Mouse (Mus musculus) heart, embryonic 15.5 days (tissue): ENCODE measurements around the gene Rheb. TPM values are rescaled to one million over a fixed set of nuclear protein-coding genes. Genes with fewer than 3 reads are reported as not detected.
"Not testable (repeated sequence)": the region's sequence is repeated elsewhere in the genome, so short reads cannot be mapped to it uniquely, and the experiment has no call there.

Source experiments
- ATAC-seq: fragments of 200-750 bp; cut with Nextera tagmentation; replicated peaks from 2 replicates; pipeline ENCODE4 v1.8.0; 2017; ENCODE audit warnings: low read depth, moderate TSS enrichment; ENCODE audit not compliant: insufficient number of reproducible peaks, insufficient read depth, low FRiP score
- H3K27ac ChIP-seq: fragments of 300-500 bp; sonication (generic); 2 replicates; pipeline ENCODE4 v1.5.1; 2015; ENCODE audit warnings: mild to moderate bottlenecking, inconsistent platforms
- H3K27me3 ChIP-seq: fragments of 300-500 bp; sonication (generic); 2 replicates; pipeline ENCODE4 v1.6.1; 2015; ENCODE audit warnings: inconsistent platforms
- H3K36me3 ChIP-seq: fragments of 300-500 bp; sonication (generic); 2 replicates; pipeline ENCODE4 v1.6.1; 2015; ENCODE audit warnings: mild to moderate bottlenecking, inconsistent platforms
- H3K4me1 ChIP-seq: fragments of 300-500 bp; sonication (generic); replicated peaks from 2 replicates; pipeline ENCODE4 v1.6.1; 2015; ENCODE audit warnings: inconsistent platforms
- H3K4me2 ChIP-seq: fragments of 300-500 bp; sonication (generic); 2 replicates; pipeline ENCODE4 v1.6.1; 2015; ENCODE audit warnings: inconsistent platforms, mild to moderate bottlenecking, moderate library complexity
- H3K4me3 ChIP-seq: fragments of 300-500 bp; sonication (generic); 2 replicates; pipeline ENCODE4 v1.5.1; 2015; ENCODE audit warnings: mild to moderate bottlenecking, inconsistent platforms
- H3K9ac ChIP-seq: fragments of 300-500 bp; sonication (generic); 2 replicates; pipeline ENCODE4 v1.6.1; 2015; ENCODE audit warnings: mild to moderate bottlenecking, inconsistent platforms
- H3K9me3 ChIP-seq: fragments of 300-500 bp; sonication (generic); replicated peaks from 2 replicates; pipeline ENCODE4 v1.6.1; 2016; ENCODE audit warnings: inconsistent platforms
- WGBS: fragments of 180-500 bp; shearing (Covaris S2); methylation state at CpG from one replicate; pipeline ENCODE4 v1.1.7; 2015; ENCODE audit warnings: mixed read lengths; 5-methylcytosine and 5-hydroxymethylcytosine counted together
- polyA plus RNA-seq: library from polyadenylated mRNA; unstranded; fragments of >200 nt; fragmentation: Nextera tagmentation; extraction: Ambion mirVana; gene quantifications from 2 replicates; pipeline ENCODE4 v1.2.1, GENCODE M21; 2015

Gene Rheb
- polyA plus RNA-seq, 1 experiment from 2014 or later = 262 TPM

DNA sequence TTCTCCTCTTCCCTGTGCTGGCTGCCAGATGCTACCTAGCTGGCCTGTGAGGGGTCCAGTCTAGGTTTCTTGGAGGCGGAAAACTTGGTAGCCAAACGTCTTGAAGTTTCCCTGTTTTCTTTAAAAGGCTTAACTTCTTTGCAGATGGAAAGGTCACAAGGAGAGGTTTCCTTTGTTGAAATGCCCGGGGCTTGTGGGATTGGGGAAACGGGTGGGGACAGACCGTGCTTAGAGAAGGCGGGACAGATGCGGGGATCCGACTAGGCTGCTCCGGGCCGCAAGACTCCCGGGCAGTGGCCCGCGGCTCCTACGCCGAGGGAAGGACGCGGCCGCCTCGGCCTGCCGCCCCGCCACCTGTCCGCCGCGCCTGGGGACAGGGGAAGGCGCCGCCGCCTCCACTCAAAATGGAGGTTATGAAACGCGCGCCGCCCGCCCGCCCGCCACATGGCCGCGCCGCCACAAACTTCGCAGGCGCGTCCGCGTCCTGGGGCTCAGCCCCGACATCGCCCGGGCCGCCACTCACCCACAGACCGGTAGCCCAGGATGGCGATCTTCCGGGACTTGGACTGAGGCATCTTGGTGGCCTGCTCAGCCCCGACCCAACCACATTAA lies 656 bp downstream of the Rheb start:
- Histone ChIP-seq H3K4me2 (peak overlapping the region; percentile 80), H3K36me3 (no peaks in the 10 kb centered on the region), H3K4me3 (peak overlapping the region; percentile 84), H3K9me3 (no peaks in the 10 kb centered on the region), H3K9ac (peak overlapping the region; percentile 90), H3K27ac (peak overlapping the region; percentile 99), H3K4me1 (peaks cover 41% of the 10 kb centered on the region), H3K27me3 (no peaks in the 10 kb centered on the region)
- WGBS = under 1% methylated on average over 50 of the region's 50 CpGs
- ATAC-seq = peak; percentile 3; the same call in 1 of the 2 replicates

DNA sequence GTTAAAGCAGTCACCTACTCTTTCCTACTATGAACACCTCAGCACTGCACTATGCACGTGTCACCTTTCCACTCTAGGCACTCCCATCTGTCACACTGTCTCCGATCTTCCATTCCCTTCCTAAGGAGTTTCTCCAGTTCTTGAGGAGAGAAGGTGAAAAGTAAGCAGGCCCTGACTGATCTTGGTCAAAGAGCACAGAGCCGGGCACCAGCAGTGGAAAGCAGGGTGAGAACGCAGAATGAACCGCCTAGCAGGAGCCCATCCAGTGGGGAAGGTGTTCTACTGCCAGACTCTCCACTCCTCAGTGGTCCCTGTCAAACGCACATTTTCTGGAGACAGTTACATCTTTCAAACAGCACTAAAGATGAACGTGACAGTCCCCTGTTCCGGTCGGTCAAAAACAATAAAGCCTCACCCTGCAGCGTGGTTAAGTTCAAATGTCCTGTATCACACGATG lies 1.4 kb downstream of the Rheb start:
- ATAC-seq = no peak
- peaks cover 44% of the 10 kb centered on the region for H3K4me1 ChIP-seq
- peak overlapping the region; percentile 84 for H3K4me3 ChIP-seq
- no peaks in the 10 kb centered on the region for H3K9me3 ChIP-seq
- peak overlapping the region; percentile 80 for H3K4me2 ChIP-seq
- H3K27me3 ChIP-seq = no peaks in the 10 kb centered on the region
- WGBS = 7% methylated on average over 11 of the region's 11 CpGs
- H3K27ac ChIP-seq = peak overlapping the region; percentile 99
- H3K36me3 ChIP-seq = no peaks in the 10 kb centered on the region
- peak overlapping the region; percentile 90 for H3K9ac ChIP-seq

DNA sequence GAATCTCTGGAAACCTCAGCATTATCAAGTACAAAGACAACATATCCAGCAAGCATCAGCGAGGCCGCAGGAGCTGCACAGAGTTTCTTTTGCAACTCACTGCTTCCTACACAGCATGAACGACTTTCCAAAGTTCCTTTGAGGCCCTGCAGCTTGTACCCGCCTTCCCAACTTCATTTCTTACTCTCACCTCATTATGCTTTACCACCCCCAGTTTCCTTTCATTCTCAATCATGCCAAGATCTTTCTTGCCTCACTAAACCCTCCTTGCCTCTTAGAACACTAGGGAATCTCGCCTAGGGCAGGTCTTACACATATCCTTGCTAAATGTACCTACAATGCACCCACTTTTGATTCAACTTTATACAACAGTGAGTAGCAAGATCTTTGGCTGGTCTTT lies 7.9 kb downstream of the Rheb start:
- Histone ChIP-seq H3K9me3 (no peaks in the 10 kb centered on the region), H3K4me3 (no peak overlapping the region), H3K9ac (no peak overlapping the region), H3K4me1 (peaks cover 31% of the 10 kb centered on the region), H3K27me3 (no peaks in the 10 kb centered on the region), H3K27ac (0 out of 2 replicates have a peak overlapping the region, but pooled peaks have one; percentile 9), H3K36me3 (no peaks in the 10 kb centered on the region), H3K4me2 (no peak overlapping the region)
- WGBS = 76% methylated on average over 5 of the region's 5 CpGs
- ATAC-seq = no peak

DNA sequence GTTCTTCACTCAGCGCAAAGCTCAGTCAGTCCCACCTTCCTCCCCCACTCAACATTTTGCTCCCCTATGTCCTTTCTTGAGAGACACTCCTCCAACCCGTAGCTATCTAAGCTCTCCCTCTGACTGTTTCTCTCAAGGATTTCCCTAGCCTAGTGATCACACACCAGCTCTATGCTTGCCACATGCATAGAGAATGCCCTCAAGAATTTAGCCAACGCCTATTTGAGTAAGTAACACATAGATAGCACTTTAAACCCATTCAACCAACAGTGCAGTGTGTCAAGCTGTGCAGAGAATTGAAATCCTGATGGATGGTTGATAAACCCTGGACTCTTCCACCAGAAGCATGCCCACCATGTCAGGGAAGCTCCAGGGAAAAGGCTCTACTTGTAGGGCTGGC lies 10.5 kb downstream of the Rheb start:
- ATAC-seq = no peak
- Histone ChIP-seq H3K4me1 (peaks cover 31% of the 10 kb centered on the region), H3K27me3 (no peaks in the 10 kb centered on the region), H3K36me3 (no peaks in the 10 kb centered on the region), H3K4me3 (no peak overlapping the region), H3K9me3 (no peaks in the 10 kb centered on the region), H3K9ac (no peak overlapping the region), H3K4me2 (no peak overlapping the region), H3K27ac (no peak overlapping the region)
- 73% methylated on average over 3 of the region's 3 CpGs for WGBS

DNA sequence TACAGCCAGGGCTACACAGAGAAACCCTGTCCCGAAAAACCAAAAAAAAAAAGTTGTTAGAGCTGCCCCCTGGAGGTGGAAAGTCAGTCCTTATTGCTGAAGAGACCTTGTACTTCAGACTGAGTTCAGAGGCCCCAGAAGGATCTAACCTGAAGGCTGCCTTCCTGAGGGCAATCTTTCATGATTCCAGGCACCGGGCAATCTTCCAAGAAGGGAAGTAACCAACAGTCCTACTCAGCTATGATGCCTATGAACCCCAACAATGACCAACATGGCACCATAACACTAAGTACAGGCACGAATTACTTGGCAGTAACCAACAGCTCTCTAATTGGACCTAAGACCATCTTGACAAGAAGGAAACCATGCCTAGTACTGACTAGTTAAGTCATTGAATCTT lies 14.0 kb downstream of the Rheb start:
- Histone ChIP-seq H3K4me2 (no peak overlapping the region), H3K36me3 (no peaks in the 10 kb centered on the region), H3K4me1 (peaks cover 53% of the 10 kb centered on the region), H3K9ac (no peak overlapping the region), H3K27me3 (no peaks in the 10 kb centered on the region), H3K9me3 (no peaks in the 10 kb centered on the region), H3K4me3 (no peak overlapping the region), H3K27ac (no peak overlapping the region)
- ATAC-seq = no peak
- WGBS = 88% methylated on average over 3 of the region's 3 CpGs

DNA sequence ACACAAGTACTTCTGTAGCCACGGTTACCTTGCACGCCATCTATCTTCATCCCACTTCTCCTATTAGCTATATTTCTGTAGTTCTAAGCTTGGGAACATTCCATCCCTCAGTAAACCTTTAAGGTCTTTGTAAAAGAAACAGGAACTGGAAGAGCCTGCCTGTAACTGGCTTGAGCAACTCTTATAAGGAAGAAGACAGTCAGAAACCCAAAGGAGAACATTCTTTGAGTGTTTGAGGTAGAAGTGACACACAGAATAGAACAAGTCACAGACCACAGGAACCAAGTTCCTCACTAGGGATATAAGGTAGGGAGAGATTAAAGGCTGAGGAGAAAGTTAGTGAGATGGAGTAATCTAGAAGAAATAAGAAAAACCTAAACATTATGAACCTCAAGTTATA lies 15.3 kb downstream of the Rheb start:
- H3K9ac ChIP-seq = no peak overlapping the region

DNA sequence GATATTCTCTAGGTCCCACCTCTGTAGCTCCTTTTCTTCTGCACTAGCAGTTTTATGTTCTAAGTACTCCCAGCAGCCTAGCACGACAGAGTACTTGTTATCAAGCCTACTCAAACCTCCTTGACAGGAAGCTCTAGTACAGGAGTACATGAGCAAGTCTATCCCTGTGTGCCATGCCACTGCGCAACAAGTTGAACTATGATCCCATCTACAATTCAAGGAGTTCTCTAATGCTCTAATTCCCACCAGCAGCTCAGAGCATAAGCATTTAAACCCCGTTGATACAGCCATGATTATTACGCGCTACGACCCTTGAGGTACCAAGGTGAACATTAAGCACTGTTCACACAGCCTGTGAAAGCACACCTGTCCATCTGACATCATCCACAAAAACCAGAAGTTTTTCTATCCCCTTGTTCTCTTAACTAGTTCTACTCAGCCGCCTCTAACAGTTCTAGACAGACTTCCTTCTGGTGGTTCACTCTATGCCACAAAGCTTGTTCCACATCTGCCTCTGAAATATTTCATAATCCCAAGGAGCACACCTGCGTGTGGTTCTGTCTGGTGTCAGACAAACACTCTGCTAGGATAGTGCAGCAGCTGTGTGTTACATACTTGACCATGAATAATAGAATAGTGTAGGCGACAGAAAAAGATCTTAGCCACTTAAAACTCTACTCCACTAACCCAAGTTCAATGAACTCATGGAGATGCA lies 16.2 kb downstream of the Rheb start:
- Histone ChIP-seq H3K9me3 (no peaks in the 10 kb centered on the region), H3K9ac (no peak overlapping the region), H3K36me3 (no peaks in the 10 kb centered on the region), H3K4me2 (peak overlapping the region; percentile 21; the same call in 1 of the 2 replicates), H3K27ac (peak overlapping the region; percentile 47), H3K4me3 (no peak overlapping the region), H3K4me1 (peaks cover 58% of the 10 kb centered on the region), H3K27me3 (no peaks in the 10 kb centered on the region)
- WGBS = 74% methylated on average over 9 of the region's 9 CpGs
- ATAC-seq = no peak

More for the DNA sequence above, 15.3 kb downstream of the Rheb start:
- 57% methylated on average over 2 of the region's 2 CpGs for WGBS
- no peak overlapping the region for H3K4me3 ChIP-seq
- H3K36me3 ChIP-seq = no peaks in the 10 kb centered on the region
- H3K27ac ChIP-seq = no peak overlapping the region
- H3K4me2 ChIP-seq = no peak overlapping the region
- no peak for ATAC-seq
- H3K9me3 ChIP-seq = no peaks in the 10 kb centered on the region
- no peaks in the 10 kb centered on the region for H3K27me3 ChIP-seq
- peaks cover 57% of the 10 kb centered on the region for H3K4me1 ChIP-seq

DNA sequence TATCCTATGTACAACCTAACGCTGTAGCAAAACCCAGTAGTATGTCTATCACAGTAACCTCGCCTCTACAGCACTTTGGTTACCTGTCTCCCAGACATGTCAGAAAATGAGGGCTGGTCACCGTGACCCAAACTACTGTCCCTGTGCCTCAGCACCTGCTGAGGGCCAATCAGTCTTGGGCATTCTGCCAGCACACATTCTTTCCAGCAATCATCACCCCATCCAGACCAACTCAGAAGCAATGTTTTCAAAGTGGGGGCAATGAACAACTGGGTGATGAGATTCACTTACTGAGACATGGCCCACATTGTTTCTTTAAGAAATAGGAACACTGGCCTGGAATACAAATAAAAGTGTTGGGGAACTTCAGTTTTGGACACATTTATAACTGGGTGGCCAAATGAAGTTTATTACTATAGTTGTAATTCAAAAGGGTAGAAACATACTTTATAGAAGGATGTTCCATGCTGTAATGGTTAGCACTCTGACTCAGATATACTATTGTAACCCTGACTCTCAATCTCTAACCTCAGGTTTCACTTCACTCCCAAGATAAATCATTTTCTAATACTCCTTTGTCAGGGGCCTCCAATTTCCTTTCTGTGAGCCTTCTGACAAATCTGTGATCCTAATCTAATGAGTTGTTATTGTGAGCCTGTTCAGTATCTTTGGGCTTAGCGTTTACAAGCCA lies 16.9 kb downstream of the Rheb start:
- Histone ChIP-seq H3K4me2 (peak overlapping the region; percentile 21; the same call in 1 of the 2 replicates), H3K4me3 (no peak overlapping the region), H3K27ac (peak overlapping the region; percentile 47), H3K4me1 (peaks cover 65% of the 10 kb centered on the region), H3K27me3 (no peaks in the 10 kb centered on the region), H3K9ac (no peak overlapping the region), H3K36me3 (no peaks in the 10 kb centered on the region), H3K9me3 (no peaks in the 10 kb centered on the region)
- ATAC-seq = no peak; the same call in 1 of the 2 replicates
- 39% methylated on average over 4 of the region's 4 CpGs for WGBS

DNA sequence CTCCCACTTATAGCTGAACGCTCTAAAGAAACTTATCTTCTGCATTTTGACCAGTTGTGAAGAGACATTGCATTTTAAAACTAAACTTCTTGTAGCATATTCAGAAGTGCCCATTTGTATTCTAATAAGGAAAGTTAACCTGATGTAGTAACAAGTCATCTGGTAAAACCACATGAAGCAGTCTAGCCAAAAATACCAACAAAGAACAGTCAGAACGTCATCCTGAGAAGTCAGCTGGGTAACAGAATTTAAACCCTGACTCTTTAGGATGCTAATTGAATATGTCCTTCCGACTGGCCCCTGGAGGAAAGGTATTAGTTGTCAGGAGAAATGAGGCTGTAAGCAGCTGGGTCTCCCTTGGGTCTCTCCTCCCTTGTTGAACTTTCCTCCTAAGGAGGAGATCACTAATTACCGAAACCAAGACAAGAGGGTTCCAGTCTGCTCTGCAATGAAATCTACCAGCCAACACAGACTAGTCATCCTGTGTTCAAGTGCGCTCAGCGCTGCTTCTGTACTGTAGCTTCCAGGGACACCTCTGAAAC lies 18.5 kb downstream of the Rheb start:
- H3K4me1 ChIP-seq = peaks cover 64% of the 10 kb centered on the region
- H3K4me2 ChIP-seq = no peak overlapping the region
- H3K27ac ChIP-seq = peak overlapping the region; percentile 39; the same call in 1 of the 2 replicates
- no peaks in the 10 kb centered on the region for H3K36me3 ChIP-seq
- no peaks in the 10 kb centered on the region for H3K9me3 ChIP-seq
- 70% methylated on average over 6 of the region's 6 CpGs for WGBS
- ATAC-seq = no peak
- no peaks in the 10 kb centered on the region for H3K27me3 ChIP-seq
- no peak overlapping the region for H3K9ac ChIP-seq
- no peak overlapping the region for H3K4me3 ChIP-seq

DNA sequence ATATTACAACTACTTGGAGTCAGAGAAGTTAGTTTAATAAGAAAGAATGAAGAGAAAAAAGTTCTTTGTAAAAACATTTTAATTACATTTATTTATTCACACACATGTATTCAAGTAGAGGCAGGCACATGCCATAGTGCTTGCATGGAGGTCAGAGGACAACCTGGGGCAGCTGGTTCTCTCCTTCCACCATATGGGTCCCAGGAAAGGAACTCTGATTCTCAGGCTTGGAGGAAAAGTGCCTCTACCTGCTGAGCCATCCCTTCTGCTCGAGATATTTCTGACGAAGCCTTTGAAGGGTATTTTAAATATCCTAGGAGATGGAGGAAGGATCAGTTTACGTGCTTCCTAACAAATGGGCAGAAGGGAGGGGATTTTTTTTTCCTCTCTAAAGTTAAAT lies 19.6 kb downstream of the Rheb start:
- H3K9ac ChIP-seq = no peak overlapping the region
- no peak overlapping the region for H3K27ac ChIP-seq
- no peak for ATAC-seq
- no peaks in the 10 kb centered on the region for H3K27me3 ChIP-seq
- 72% methylated on average over 3 of the region's 3 CpGs for WGBS
- H3K4me2 ChIP-seq = no peak overlapping the region
- no peak overlapping the region for H3K4me3 ChIP-seq
- peaks cover 56% of the 10 kb centered on the region for H3K4me1 ChIP-seq
- H3K36me3 ChIP-seq = peaks cover 3% of the 10 kb centered on the region; the same call in 1 of the 2 replicates
- no peaks in the 10 kb centered on the region for H3K9me3 ChIP-seq

DNA sequence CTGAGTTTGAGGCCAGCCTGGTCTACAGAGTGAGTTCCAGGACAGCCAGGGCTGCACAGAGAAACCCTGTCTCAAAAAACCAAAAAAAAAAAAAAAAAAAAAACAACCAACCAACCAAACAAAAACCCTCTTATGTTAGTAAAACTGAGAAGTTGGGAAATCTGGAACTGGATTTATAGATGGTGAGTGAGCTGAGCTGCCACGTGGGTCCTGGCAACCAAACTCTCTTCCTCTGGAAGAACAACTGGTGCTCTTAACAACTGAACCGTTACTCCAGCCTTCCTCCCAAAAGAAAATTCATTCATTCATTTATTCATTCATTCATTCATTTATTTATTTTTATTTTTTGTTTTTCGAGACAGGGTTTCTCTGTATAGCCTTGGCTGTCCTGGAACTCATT lies 20.2 kb downstream of the Rheb start:
- not testable (repeated sequence) for H3K9ac ChIP-seq, H3K27ac ChIP-seq, H3K36me3 ChIP-seq, H3K4me2 ChIP-seq, ATAC-seq, H3K27me3 ChIP-seq, H3K4me3 ChIP-seq, H3K9me3 ChIP-seq
- H3K4me1 ChIP-seq = peaks cover 52% of the 10 kb centered on the region
- WGBS = 77% methylated on average over 3 of the region's 3 CpGs
